Mouse (Mus musculus): ENCODE results near the gene Apol9b.

Apol9b gene

DNA sequence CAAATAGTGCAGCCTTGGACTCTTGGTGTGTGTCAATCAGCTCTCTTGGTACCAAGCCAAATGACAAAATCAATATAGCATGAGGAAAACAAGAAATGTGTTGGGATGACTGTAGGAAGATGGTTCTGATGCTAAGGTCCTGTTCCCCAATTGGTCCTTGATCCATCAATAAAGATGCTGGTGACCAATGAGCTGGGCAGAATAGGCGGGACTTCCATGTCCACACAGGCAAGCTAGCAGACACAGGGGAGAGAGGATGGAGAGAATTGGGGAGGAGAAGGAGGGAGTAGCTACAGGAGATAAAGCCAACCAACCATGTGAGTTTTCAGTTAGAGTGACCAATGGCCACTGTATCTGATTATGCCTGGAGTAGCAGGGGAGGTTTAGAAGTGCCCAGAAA is 17.5 kb downstream of the Apol9b start:
- no peak for DNase-seq (ENCODE audit: low spot score in 2 of 2)

DNA sequence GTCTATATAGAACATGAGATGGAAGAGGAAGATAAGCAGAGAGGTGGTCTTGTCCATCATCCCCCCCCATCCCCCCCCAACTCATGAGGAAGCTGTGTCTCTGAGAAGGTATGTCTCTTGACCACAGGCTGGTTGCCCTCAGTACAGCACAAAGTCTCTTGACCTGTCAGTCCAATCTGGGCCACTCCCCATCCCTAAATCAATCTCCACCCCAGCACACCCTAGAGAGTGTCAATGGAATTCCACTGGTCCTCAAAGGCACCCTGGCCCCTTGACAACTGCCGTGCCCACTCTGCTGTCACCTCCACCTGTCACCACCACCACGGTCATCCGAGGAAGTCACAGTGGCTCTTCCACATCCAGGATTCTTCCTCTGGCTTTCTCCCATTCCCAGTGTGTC is 19.6 kb downstream of the Apol9b start:
- DNase-seq (ENCODE audit: low spot score in 2 of 2): no peak

DNA sequence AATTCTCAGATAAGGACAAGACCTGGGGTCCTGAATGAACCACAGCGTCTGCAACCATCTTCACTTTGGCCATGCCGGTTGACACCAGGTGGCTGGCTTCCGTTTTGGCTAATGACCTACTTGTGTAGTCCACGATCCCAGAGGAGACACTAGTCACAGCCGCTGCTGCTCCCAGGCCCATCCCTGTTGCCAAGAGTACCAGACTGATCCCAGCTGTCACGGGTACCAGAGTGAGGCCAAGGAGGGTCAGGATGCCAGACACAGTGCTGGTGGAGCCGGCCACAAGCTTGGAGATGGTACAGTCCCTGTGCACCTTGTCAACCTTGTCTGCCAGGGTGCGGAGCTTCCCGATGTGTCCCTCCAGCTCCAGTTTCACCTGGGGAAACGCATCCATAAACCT is 20.9 kb downstream of the Apol9b start:
- DNase-seq (ENCODE audit: low spot score in 2 of 2): no peak

DNA sequence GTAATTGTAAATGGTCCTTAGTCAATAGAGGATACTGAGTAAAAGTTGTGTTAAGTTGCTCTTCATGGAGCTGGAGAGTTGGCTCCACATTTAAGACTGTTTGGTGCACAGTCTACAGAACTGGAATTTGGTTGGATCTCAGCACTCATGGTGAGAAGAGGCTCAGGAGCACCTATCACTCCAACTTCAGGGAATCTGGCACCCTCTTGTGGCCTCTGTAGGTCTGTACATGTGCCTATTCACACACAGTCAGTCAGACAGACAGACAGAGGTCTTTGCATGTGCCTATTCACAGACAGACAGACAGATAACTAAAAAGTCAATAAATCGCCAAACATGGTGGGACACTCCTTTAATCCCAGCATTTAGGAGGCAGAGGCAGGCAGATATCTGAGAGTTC is 21.6 kb downstream of the Apol9b start:
- no peak for DNase-seq (ENCODE audit: low spot score in 2 of 2)

DNA sequence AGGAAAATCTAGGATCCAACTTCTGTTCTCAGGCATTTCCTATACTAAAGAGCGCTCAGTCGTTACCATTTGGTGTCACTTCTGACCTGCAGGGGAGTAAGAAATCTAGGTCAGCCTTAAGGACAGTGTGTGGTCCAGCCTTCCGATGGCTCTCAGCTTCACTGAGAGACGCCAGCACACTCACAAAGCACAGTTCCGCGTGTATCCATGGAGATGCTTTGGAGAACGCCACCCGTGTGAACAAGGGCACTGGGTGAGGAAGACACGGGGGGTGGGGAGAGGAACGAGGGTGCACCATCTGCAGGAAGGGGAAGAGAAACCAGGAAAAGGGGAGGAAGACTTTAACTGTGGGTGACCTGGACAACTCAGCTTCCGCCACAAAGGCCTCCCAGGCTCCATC is 23.6 kb downstream of the Apol9b start:
- no peak for DNase-seq (ENCODE audit: low spot score in 2 of 2)

DNA sequence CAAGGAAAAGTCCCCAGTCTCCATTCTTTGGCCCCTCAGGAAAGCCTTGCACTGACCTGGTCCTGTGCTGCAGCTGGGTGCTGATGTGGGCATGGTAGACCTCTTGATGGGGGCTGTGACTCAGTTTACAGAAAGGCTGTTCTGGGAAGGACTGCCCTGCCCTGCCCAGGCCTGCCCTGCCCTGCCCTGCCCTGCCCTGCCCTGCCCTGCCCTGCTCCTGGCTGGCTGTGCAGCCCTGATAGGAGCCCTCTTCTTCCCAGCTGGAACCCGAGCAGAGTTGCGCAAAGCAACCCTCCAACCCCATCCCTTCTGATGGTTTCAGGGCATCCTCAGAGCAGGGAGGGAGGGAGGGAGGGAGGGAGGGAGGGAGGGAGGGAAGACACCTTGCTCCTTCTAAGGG is 26.3 kb downstream of the Apol9b start:
- no peak for DNase-seq (ENCODE audit: low spot score in 2 of 2)

DNA sequence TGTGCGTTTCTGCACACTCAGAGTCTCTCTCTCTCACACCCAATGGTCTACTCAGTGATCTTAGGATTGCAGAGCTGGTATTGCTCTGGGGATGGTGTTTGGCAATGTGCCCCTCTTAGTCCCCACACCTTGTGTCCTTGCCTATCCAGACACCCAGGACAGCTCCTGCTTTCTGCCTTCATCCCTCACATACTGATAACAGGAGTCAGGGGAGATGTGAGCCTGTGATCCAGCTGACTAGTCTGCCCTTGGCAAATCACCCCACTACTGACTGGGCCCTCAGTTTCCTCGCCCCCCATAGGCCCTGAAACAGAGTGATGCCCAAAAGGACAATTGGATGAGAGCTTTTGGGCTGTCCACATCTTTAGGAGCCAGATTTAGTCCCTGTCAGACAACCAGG is 27.2 kb downstream of the Apol9b start:
- no peak for DNase-seq (ENCODE audit: low spot score in 2 of 2)

DNA sequence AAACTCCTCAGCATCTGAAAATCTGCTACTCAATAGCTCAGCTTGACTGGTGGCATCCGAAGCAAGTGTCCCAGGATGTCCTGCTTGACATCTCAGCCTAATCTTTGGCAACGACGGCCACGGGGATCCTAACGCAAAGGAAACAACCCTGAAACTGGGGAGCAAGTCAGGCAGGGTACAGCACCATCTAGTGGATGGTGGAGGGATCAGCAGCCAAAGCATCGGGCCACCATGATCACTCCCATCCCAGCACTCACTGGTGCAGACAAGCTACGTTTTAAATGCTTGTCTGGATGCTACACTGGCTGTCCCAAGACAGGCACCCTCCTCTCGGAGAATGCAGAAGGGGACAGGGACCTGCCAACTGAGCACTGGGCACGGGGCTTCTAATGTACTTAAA is 28.0 kb downstream of the Apol9b start, which contains the start of gene Apol8:
TSS of gene Apol8 (minus strand) at position 156 of the 400 bp plus-strand sequence.
- peak in 1 of 2 experiments; percentile 62 for DNase-seq (ENCODE audit: low spot score in 2 of 2)

DNA sequence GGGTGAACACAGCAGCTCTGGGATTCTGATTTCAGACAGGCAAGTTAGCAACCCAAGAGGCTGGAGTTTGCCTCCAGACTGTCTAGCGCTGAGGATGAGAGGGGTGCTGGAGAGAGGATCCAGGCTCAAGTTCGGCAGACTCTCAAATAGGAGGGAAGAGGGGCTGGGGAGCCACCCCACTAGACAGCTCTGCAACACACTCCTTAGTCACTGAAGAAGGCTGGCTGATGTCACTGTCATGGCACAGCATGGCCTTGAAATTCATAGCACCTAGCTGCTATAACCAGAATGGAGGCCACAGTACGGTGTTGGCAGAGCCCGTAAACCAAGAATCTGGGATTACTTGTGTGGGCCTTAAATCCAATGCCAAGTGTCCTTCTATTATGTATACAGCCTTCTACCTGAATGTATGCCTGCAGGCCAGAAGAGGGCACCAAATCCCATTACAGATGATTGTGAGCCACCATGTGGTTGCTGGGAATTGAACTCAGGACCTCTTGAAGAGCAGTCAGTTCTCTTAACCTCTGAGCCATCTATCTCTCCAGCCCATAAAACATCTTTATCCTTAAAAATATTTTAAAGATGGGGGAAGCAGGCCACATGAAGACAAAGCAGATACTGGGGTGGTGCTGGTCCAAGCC is 28.9 kb downstream of the Apol9b start:
- no peak for DNase-seq (ENCODE audit: low spot score in 2 of 2)

DNA sequence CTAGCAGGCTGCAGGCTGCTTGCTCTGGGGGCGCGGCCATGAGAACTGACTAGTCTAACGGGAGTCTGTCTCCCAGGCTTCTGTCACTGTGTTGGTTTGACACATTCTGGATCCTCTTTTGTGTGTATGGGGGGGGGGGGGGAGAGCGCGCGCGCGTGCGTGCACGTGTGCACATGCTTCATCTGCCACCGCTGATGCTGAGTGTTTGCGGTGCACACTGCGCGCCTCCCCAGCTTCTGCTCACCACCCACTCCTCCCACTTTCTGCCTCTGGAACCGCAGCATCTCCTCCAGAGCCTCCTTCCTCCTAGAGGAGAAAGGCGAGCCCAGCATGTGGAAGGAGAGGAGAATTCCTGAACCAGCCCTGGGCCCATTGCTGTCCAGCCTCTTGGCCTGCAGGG is 31.2 kb downstream of the Apol9b start:
- DNase-seq (ENCODE audit: low spot score in 2 of 2): no peak

DNA sequence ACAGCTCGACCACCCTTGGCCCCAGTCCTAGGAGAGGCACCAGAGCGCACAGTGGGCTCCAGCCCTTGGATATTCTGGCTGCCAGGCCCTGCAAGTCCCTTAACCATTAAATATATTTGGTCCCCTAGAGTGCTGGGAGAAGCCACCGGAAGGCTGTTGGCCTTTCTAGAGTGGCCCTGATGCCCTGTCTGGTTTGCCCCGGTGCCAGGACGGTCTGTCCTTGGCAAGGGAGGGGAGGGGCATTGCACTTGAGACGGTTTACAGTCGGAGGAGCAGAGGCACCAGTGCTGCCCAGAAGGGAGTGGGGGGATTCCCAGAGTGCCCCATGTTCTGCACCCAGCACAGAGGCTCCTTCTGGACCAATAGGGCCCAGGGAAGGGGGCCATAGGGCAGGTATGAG is 32.2 kb downstream of the Apol9b start:
- no peak for DNase-seq (ENCODE audit: low spot score in 2 of 2)

DNA sequence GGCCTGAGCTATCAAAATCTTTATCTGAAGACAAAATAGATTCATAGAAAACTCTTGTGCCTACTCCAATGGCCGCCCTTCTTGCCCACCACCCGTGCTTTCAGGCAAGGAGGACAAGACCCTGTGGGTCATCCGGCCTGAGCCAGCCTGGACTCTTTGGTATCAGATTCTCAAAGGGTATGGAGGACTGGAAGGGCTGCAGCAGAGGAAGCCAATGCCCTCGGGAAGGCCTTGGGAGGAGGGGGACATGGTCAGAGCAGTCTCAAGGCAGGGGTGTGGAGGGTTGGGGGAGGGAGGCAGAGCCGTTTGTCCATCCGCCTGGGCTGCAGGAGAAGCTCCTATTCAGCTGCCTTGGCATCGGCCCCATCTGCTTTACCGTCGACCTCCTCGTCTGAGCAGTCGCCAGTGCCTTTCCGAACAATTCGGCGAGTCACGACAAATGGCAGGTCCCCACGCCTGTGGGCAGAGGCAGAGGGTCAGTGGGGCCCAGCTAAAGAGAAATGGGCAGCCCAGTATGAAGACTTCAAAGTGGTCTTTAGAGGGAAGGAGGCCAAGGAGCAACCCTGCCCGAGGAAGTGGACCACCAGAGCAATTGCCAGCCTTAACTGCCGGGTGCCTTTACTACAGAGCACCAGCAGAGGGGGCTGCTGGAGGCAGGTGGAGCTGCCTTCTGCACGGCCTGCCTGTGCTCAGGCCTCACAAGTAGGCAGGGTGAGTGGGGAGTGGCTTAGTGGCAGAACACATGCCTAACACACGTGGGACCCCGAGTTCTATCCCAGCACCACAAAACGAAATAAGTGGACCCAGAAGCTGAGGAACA is 32.9 kb downstream of the Apol9b start:
- DNase-seq (ENCODE audit: low spot score in 2 of 2): no peak

DNA sequence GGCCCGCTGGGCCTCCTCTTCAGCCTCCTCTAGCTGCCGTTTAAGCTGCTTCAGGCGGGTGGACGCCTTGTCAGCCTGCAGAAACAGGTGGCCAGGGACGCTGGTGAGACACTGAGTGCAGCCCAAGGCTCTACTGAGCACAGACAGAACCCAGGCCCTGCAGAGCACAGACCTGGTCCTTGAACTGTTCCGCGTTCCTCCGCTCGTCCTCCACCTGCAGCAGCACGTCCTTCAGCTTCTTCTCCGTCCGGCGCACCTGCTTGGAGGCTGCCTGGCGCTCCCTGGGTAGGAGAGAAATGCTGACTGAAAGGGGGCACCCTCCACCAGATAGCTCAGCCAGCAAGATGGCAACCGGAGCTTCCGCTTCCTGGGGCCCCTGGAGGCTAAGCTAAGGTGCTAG is 34.2 kb downstream of the Apol9b start:
- no peak for DNase-seq (ENCODE audit: low spot score in 2 of 2)

DNA sequence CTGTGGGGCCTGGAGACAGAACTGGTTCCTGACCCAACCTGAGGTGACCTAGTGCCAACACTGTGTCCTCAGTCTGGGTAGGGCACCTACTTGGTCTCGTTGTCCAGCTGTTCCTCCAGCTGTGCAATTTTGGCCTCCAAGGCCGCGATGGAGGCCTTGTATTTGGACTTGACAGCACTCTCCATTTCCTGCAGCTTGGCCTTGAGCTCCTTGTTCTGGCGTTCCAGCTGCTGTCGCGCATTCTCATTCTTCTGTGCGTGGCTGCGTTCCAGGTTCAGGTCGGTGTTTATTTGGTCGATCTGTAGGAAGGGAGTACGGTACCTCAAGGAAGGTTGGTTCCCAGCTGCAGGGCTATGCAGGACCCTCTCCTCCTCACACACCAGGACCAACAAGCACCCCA is 34.9 kb downstream of the Apol9b start:
- no peak for DNase-seq (ENCODE audit: low spot score in 2 of 2)

DNA sequence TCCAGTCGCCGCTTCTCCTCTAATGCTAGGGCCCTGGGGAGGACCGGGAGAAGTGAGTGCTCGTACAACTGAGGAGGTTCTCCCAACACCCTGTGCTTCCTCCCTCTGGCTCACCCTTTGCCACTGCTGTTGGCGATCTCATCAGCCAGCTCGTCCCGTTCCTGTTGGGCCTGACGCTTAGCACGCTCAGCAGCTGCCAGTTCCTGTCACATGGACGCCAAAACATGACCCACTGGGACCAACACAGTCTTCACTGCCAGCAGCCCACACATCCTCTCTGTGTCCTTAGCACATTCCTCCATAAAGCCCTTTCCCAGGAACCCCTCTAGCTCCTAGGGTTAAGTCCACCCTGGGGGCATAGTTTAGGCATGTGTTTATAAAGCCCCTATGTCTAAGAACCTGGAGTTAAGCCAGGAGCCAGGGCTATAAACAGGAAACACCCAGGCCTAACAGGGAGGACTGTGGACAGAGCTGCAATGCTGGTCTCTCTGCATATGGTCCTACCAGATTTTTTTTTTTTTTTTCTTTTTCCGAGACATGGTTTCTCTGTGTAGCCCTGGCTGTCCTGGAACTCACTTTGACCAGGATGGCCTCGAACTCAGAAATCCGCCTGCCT is 35.7 kb downstream of the Apol9b start:
- no peak for DNase-seq (ENCODE audit: low spot score in 2 of 2)

DNA sequence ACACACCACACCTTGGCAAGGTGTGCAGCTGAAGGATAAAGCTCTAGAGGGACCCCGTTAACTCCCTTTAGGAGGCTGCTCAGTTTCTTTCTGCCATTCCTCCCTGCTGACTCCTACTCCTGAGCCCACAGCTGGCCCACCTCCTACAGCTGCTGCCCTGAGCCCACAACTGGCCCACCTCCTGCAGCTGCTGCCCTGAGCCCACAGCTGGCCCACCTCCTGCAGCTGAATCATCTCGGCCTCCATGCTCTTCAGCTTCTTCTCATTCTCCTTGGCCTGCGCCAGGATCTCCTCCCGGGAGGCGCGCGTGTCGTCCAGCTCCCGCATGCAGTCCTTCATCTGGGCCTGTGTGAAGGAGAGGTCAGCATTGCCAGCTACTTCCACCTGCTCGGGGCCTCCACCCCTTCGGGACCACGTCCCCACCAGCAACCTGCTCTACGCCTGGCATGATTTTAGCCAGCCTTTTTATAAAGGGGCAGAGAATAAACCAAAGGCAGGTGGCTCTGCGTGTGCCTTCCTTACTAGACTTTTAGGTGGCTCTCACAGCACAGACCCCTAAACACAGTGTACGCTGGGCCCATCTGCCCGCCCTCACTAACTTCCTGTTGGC is 36.8 kb downstream of the Apol9b start:
- DNase-seq (ENCODE audit: low spot score in 2 of 2): no peak

DNA sequence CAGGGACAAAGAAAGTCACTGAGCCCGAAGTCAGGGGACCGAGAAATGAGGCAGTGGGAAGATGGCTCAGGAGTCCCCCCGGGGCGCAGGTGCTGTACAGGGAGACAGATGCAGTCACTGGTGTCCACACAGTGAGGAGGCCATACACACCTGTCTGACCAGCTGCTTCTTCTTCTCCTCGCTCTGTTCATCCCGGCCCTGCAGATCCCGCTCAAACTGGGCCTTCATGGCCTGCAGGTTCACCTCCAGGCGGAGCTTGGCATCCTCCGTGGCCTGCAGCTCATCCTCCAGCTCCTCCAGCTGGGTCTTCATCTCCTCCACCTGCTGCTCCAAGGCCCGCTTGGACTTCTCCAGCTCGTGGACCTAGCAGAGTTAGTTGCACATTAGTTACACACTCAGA is 38.1 kb downstream of the Apol9b start:
- DNase-seq (ENCODE audit: low spot score in 2 of 2): no peak

DNA sequence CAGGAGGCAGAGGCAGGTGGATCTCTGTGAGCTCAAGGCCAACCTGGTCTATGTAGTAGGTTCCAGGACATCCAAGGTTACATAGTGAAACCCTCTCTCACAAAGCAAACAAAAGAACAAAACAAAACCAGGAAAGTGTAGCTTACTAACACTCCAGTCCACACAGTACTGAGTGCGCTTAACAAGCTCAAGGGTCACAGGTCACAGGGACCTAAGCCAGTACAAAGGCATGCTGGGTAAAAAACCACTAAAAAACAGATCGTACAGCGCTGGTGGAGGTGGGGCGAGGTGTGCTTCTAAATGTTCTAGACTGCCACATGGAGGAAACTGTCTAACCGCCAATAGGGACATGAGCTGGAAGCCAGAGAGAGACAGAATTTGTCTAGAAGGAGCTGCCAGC is 41.5 kb downstream of the Apol9b start:
- DNase-seq (ENCODE audit: low spot score in 2 of 2): no peak

DNA sequence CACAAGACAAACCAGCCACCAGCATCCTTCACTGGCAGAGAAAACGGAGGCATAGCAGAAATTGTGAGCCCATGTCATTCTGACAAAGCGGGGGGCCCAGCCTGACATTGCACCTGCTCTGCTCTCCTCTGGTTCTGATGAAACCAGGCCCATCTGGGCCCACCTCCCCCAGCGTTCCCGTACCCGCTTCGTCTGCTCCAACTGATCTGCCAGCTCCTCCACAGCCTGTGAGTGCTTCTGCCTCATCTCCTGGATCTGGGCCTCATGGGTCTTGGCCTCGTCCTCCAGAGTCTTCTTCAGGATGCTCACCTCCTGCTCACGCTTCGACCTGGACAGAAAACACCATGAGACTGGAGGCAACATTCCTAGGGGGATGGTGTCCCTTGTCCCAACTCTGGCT is 42.1 kb downstream of the Apol9b start:
- no peak for DNase-seq (ENCODE audit: low spot score in 2 of 2)

DNA sequence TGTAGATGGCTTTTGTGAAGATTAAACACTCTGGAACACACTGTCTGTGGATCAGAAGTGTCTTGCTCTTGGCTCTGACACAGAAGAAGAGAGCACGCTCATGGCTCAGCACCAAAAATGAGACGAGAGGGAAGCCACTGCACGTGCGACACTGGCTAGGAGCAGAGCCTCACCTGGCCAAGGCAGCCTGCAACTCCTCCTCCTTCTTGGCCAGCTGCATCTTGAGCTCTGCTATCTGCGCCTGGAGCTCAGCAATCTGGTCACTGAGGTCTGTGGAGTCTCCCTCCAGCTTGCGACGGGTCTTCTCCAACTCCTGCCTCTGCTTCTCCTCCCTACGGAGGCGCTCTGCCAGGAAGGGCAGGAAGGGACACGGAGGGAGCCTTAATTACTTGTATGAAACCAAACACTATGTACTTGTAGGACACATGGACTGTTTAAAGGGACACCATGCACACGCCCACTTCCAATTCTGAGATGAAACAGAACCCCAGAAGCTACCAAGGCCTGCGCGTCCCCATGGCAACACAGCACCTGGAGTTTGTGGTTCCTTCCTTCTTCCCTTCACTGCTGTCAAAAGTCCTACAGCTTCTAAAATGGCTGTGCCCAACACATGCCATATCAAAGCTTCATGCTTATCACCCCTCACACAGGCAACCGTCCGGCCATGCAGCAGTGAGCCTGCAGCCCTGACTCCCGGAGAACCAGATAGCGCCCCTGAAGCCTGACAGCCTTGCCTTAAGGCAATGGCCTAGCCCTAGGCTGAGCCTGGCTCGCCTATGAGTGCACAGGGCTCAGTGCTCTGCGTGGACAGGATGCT is 44.5 kb downstream of the Apol9b start:
- DNase-seq (ENCODE audit: low spot score in 2 of 2): no peak

DNA sequence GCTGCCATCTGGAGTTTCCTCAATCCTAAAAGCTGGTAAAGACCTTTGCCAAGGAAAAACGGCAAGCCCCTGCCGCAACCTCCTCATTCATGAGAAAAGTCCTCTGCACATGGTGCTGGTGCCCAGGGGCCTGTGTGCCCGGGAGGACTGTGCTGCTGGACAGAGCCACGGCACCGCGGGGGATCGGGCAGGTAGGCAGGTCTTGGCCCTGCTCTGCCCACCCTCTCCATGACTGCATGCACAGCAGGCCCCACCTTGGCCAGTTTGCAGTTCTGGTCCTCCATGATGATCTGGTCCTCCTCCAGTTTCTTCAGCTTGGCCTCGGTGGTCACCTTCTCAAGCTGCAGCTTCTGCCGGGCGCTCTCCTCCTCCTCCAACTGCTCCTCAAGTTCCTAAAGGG is 45.5 kb downstream of the Apol9b start:
- no peak for DNase-seq (ENCODE audit: low spot score in 2 of 2)

Data from frontal cortex, postnatal 14 days (tissue).